Mouse (Mus musculus) adipocyte (in vitro differentiated cells): Measurements from ENCODE around the gene Txlng.
A peak's percentile ranks its signal among the peaks of the same experiment; 100 is the strongest.
"Not testable (repeated sequence)": the region's sequence is repeated elsewhere in the genome, so short reads cannot be mapped to it uniquely, and the experiment has no call there.

Source experiments
- DNase-seq: peaks from one replicate; pipeline ENCODE4 v3.0.0-alpha.2; 2016; ENCODE audit warnings: low spot score

Gene Txlng

GRCm38 (mm10) chrX:162829203-162829708, at the start of gene Txlng:
Gene Txlng, minus strand, starts transcription at chrX:162829454.
- DNase-seq: peak; percentile 98

GRCm38 (mm10) chrX:162878236-162878635, 49.0 kb upstream of the Txlng start:
- DNase-seq: no peak

- peak; percentile 21 for DNase-seq
Measured at GRCm38 (mm10) chrX:162873761-162874160, 44.5 kb upstream of the Txlng start.

- peak; percentile 93 for DNase-seq
Measured at GRCm38 (mm10) chrX:162871734-162872517, 42.7 kb upstream of the Txlng start.

- DNase-seq: peak; percentile 27
Measured at GRCm38 (mm10) chrX:162868294-162868965, 39.2 kb upstream of the Txlng start.

GRCm38 (mm10) chrX:162848682-162849081, 19.4 kb upstream of the Txlng start:
- no peak for DNase-seq

GRCm38 (mm10) chrX:162845531-162845930, 16.3 kb upstream of the Txlng start:
- DNase-seq: no peak

- peak; percentile 22 for DNase-seq
Measured at GRCm38 (mm10) chrX:162844447-162845100, 15.3 kb upstream of the Txlng start.

- peak; percentile 18 for DNase-seq
Measured at GRCm38 (mm10) chrX:162832101-162832500, 2.8 kb upstream of the Txlng start.

GRCm38 (mm10) chrX:162831542-162831941, 2.3 kb upstream of the Txlng start:
- DNase-seq: no peak

GRCm38 (mm10) chrX:162831036-162831435, 1.8 kb upstream of the Txlng start:
- peak; percentile 20 for DNase-seq

- DNase-seq: not testable (repeated sequence)
Measured at GRCm38 (mm10) chrX:162830313-162830712, 1.1 kb upstream of the Txlng start.

- peak; percentile 72 for DNase-seq
Measured at GRCm38 (mm10) chrX:162829741-162830140, 487 bp upstream of the Txlng start.

- DNase-seq: no peak
Measured at GRCm38 (mm10) chrX:162828783-162829182, 471 bp downstream of the Txlng start.

GRCm38 (mm10) chrX:162828016-162828415, 1.2 kb downstream of the Txlng start:
- peak; percentile 81 for DNase-seq

- peak; percentile 24 for DNase-seq
Measured at GRCm38 (mm10) chrX:162800371-162800770, 28.9 kb downstream of the Txlng start.

- not testable (repeated sequence) for DNase-seq
Measured at GRCm38 (mm10) chrX:162791392-162791791, 37.9 kb downstream of the Txlng start.

GRCm38 (mm10) chrX:162788372-162788771, 40.9 kb downstream of the Txlng start:
- DNase-seq: no peak

GRCm38 (mm10) chrX:162770726-162771125, 58.5 kb downstream of the Txlng start:
- no peak for DNase-seq

- DNase-seq: peak; percentile 40
Measured at GRCm38 (mm10) chrX:162761716-162762395, 67.4 kb downstream of the Txlng start.

- no peak for DNase-seq
Measured at GRCm38 (mm10) chrX:162760958-162761515, 68.2 kb downstream of the Txlng start.
